Mouse (Mus musculus): ENCODE results near the gene Cyp3a59. TPM values are rescaled to one million over a fixed set of nuclear protein-coding genes. Genes with fewer than 3 reads are reported as not detected.
"Not testable (repeated sequence)": the region's sequence is repeated elsewhere in the genome, so short reads cannot be mapped to it uniquely, and the experiment has no call there.

The Cyp3a59 gene
- total RNA-seq (2021): not detected
- polyA plus RNA-seq (2012; rRNA removed): not detected in 2 replicates
- long read RNA-seq: 0 reads

- DNase-seq: not testable (repeated sequence)
Observed at GRCm38 (mm10) chr5:146078945-146079344, at the start of gene Cyp3a59. Gene Cyp3a59 (plus strand): TSS chr5:146079257.

- no peak for DNase-seq
Observed at GRCm38 (mm10) chr5:146070099-146070498, 9.0 kb upstream of the Cyp3a59 start.

- DNase-seq: no peak
Observed at GRCm38 (mm10) chr5:146147903-146148302, 68.8 kb downstream of the Cyp3a59 start.

- DNase-seq: no peak
Observed at GRCm38 (mm10) chr5:146150454-146150853, 71.4 kb downstream of the Cyp3a59 start.

- not testable (repeated sequence) for DNase-seq
Observed at GRCm38 (mm10) chr5:146158326-146158725, 79.3 kb downstream of the Cyp3a59 start.

GRCm38 (mm10) chr5:146160439-146160838 is 81.4 kb downstream of the Cyp3a59 start, which contains the start of gene Gm5565:
Gene Gm5565 (minus strand): TSS chr5:146160539.
- DNase-seq: not testable (repeated sequence)

Other genes with a start within 250 kb of the Cyp3a59 start
- 1 to 10 TPM in 1 of 2 experiments, under 1 TPM in 1; 0.31 to 3.9 TPM for gene Cyp3a11, start 199.3 kb upstream of the Cyp3a59 start, total RNA-seq (2021)
- gene Cyp3a11, start 199.3 kb upstream of the Cyp3a59 start, polyA plus RNA-seq (2012; rRNA removed): 0.18 TPM in 1 of 2 replicates, not detected in the other
- gene Cyp3a25, start 69.6 kb upstream of the Cyp3a59 start, total RNA-seq (2021): 1 to 10 TPM in 1 of 2 experiments, not detected in 1; 2.9 TPM
- gene Cyp3a25, start 69.6 kb upstream of the Cyp3a59 start, polyA plus RNA-seq (2012; rRNA removed): not detected in 2 replicates
- not detected for gene Gm5565, start 81.3 kb downstream of the Cyp3a59 start, total RNA-seq (2021)
- gene Gm5565, start 81.3 kb downstream of the Cyp3a59 start, polyA plus RNA-seq (2012; rRNA removed): not detected in 2 replicates
- not detected for gene Gm6309, start 91.5 kb downstream of the Cyp3a59 start, total RNA-seq (2021)
- gene Gm6309, start 91.5 kb downstream of the Cyp3a59 start, polyA plus RNA-seq (2012; rRNA removed): not detected in 2 replicates
- gene 1700001J03Rik, start 106.0 kb downstream of the Cyp3a59 start, total RNA-seq (2021): 1 to 10 TPM; 1.4 to 1.9 TPM
- gene 1700001J03Rik, start 106.0 kb downstream of the Cyp3a59 start, polyA plus RNA-seq (2012; rRNA removed): 0.63 and 0.73 TPM in 2 replicates
- 10 to 100 TPM; 45.4 to 75.7 TPM for gene Rnf6, start 142.3 kb downstream of the Cyp3a59 start, total RNA-seq (2021)
- 7.1 and 9.2 TPM in 2 replicates for gene Rnf6, start 142.3 kb downstream of the Cyp3a59 start, polyA plus RNA-seq (2012; rRNA removed)
- gene Cdk8, start 152.0 kb downstream of the Cyp3a59 start, total RNA-seq (2021): 10 to 100 TPM; 41.1 to 79.6 TPM
- gene Cdk8, start 152.0 kb downstream of the Cyp3a59 start, polyA plus RNA-seq (2012; rRNA removed): 42.2 and 70.3 TPM in 2 replicates

Data from adrenal gland, adult 2 months (tissue).